Mouse (Mus musculus): ENCODE data around the gene Cks2. TPM values are rescaled to one million over a fixed set of nuclear protein-coding genes. Genes with fewer than 3 reads are reported as not detected.

Gene Cks2
- total and polyA plus RNA-seq, 3 experiments: 243 to 846 (median 297) TPM

GRCm38 (mm10) chr13:51658094-51658493 lies 13.1 kb downstream of the Cks2 start:
- DNase-seq (ENCODE audit: low read depth, low spot score): peak; percentile 36
- no peaks in the 10 kb centered on the region for H3K27me3 ChIP-seq (ENCODE audit: control insufficient read depth in 1 of 2, insufficient read depth in 2 of 2, low read length in 2 of 2)
- H3K9me3 ChIP-seq (replicated peaks; ENCODE audit: insufficient read depth, low read length): no peaks in the 10 kb centered on the region
- no peak overlapping the region for H3K9ac ChIP-seq (ENCODE audit: control insufficient read depth, low read depth, low read length, poor library complexity, severe bottlenecking)
- peaks cover 9% of the 10 kb centered on the region; the same call in 1 of the 2 replicates for H3K79me2 ChIP-seq (ENCODE audit: control insufficient read depth, insufficient read depth, low read length, poor library complexity)
- no peak overlapping the region for H3K4me3 ChIP-seq (ENCODE audit: control insufficient read depth in 1 of 2, insufficient read depth in 1 of 2, low read depth in 2 of 2, low read length in 2 of 2)
- TF ChIP-seq POLR2A (IDR thresholded peaks at IDR 0.05; ENCODE audit: control insufficient read depth in 1 of 2, insufficient read depth in 1 of 2, low read depth in 1 of 2, low read length in 2 of 2, poor library complexity in 1 of 2): no peak
- TF ChIP-seq CTCF (IDR thresholded peaks at IDR 0.05 in 2 of 3, conservative IDR thresholded peaks at IDR 0.05 in 1 of 3; ENCODE audit: control insufficient read depth in 1 of 3, insufficient read depth in 1 of 3, low read depth in 2 of 3, low read length in 3 of 3, poor library complexity in 1 of 3, severe bottlenecking in 1 of 3): no peak
- TF ChIP-seq POLR2AphosphoS2 (IDR thresholded peaks at IDR 0.05; ENCODE audit: low read length): no peak
- TF ChIP-seq GATA1 (IDR thresholded peaks at IDR 0.05; ENCODE audit: low read depth, low read length): no peak
- TF ChIP-seq RCOR1 (IDR thresholded peaks at IDR 0.05; ENCODE audit: low read depth, low read length): no peak
- no peak for TF ChIP-seq MYB (IDR thresholded peaks at IDR 0.05; ENCODE audit: low read depth, low read length)
- TF ChIP-seq KAT2A (conservative IDR thresholded peaks at IDR 0.05; ENCODE audit: low read depth, low read length): no peak
- TF ChIP-seq MAX (IDR thresholded peaks at IDR 0.05; ENCODE audit: low read length): no peak
- TF ChIP-seq CHD2 (IDR thresholded peaks at IDR 0.05; ENCODE audit: low read length): no peak
- H3K4me1 ChIP-seq (ENCODE audit: control insufficient read depth in 1 of 2, insufficient read depth in 2 of 2, low read length in 2 of 2): no peaks in the 10 kb centered on the region
- H3K36me3 ChIP-seq (ENCODE audit: control insufficient read depth in 1 of 2, insufficient read depth in 2 of 2, low read length in 2 of 2): peaks cover 0 to 36% of the 10 kb centered on the region in 2 experiments; a peak in 2 of 4 replicates
- no peak overlapping the region for H3K27ac ChIP-seq (ENCODE audit: control insufficient read depth, low read depth, low read length)

GRCm38 (mm10) chr13:51659573-51659972 lies 14.5 kb downstream of the Cks2 start:
- no peaks in the 10 kb centered on the region for H3K27me3 ChIP-seq (ENCODE audit: control insufficient read depth in 1 of 2, insufficient read depth in 2 of 2, low read length in 2 of 2)
- no peaks in the 10 kb centered on the region for H3K9me3 ChIP-seq (replicated peaks; ENCODE audit: insufficient read depth, low read length)
- H3K79me2 ChIP-seq (ENCODE audit: control insufficient read depth, insufficient read depth, low read length, poor library complexity): no peaks in the 10 kb centered on the region
- H3K27ac ChIP-seq (ENCODE audit: control insufficient read depth, low read depth, low read length): no peak overlapping the region
- TF ChIP-seq POLR2AphosphoS2 (IDR thresholded peaks at IDR 0.05; ENCODE audit: low read length): no peak
- no peak for TF ChIP-seq ELF1 (IDR thresholded peaks at IDR 0.05; ENCODE audit: low read depth, low read length)
- no peak for TF ChIP-seq GABPA (IDR thresholded peaks at IDR 0.05; ENCODE audit: low read depth, low read length)
- no peak for TF ChIP-seq TCF12 (IDR thresholded peaks at IDR 0.05; ENCODE audit: low read depth, low read length)
- TF ChIP-seq RAD21 (IDR thresholded peaks at IDR 0.05; ENCODE audit: low read depth, low read length): no peak
- TF ChIP-seq ZKSCAN1 (IDR thresholded peaks at IDR 0.05; ENCODE audit: low read depth, low read length): no peak
- TF ChIP-seq USF1 (IDR thresholded peaks at IDR 0.05; ENCODE audit: low read depth, low read length): no peak
- no peak for TF ChIP-seq MYC (IDR thresholded peaks at IDR 0.05; ENCODE audit: low read depth, low read length)
- no peak for TF ChIP-seq MAFK (IDR thresholded peaks at IDR 0.05; ENCODE audit: borderline replicate concordance, low read depth, low read length)
- no peak for TF ChIP-seq ZC3H11A (IDR thresholded peaks at IDR 0.05; ENCODE audit: low read depth, low read length)
- TF ChIP-seq CHD2 (IDR thresholded peaks at IDR 0.05; ENCODE audit: low read length): no peak
- TF ChIP-seq NELFE (IDR thresholded peaks at IDR 0.05; ENCODE audit: low read depth, low read length): no peak
- no peak for TF ChIP-seq CHD1 (IDR thresholded peaks at IDR 0.05; ENCODE audit: low read depth, low read length)
- no peak overlapping the region for H3K9ac ChIP-seq (ENCODE audit: control insufficient read depth, low read depth, low read length, poor library complexity, severe bottlenecking)
- DNase-seq (ENCODE audit: low read depth, low spot score): no peak
- no peak overlapping the region for H3K4me3 ChIP-seq (ENCODE audit: control insufficient read depth in 1 of 2, insufficient read depth in 1 of 2, low read depth in 2 of 2, low read length in 2 of 2)
- H3K4me1 ChIP-seq (ENCODE audit: control insufficient read depth in 1 of 2, insufficient read depth in 2 of 2, low read length in 2 of 2): no peaks in the 10 kb centered on the region
- H3K36me3 ChIP-seq (ENCODE audit: control insufficient read depth in 1 of 2, insufficient read depth in 2 of 2, low read length in 2 of 2): peaks cover 0 to 36% of the 10 kb centered on the region in 2 experiments; a peak in 2 of 4 replicates
